Mouse (Mus musculus) retina, adult 2 months (tissue): ENCODE measurements at regions not wholly inside any gene's neighbourhood (a gene's known extent, or its start where the extent isn't known, plus 50 kb on each side); places are given as distances from the start of the nearest gene placed in this dataset.
A peak's percentile ranks its signal among the peaks of the same experiment; 100 is the strongest.

Source experiments
- DNase-seq: peaks from one replicate; pipeline ENCODE4 v3.0.0-alpha.2; 2012; ENCODE audit warnings: low read depth, low spot score

DNA sequence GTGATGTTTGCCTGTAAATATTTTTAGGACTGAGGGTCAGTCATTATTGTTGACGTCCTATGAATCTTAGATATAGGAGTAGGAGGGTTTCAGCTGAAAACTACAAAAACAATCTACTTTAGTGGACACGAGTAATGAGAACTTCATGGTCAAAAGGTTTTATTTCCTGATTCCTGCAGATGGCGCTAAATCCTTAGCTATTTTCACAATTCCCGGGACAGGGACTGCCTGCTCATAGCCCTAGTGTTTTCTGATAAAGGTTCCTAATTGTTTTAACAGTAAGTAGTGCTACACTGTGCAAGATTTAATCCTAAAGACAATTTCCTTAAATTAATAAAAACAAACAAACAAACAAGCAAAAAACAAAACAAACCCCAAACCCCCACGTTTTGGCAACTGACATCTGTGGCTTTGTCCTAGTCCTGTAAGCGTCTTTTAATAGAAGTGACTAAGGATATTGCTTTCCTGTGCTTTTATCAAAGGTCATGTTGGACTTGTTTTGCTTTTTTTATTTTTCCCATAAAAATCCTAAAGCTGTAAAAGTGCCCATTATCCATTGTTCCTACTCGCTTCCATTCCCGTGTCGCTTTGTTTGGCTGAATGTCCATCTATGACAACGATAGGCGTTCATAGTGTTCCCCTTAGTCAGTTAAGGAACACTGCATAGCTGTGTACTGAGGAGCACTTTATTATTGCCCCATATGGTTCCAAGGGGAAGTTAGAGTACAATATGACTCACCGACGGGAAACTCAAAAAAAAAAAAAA, 53.5 kb upstream of the Akr1e1 start:
- DNase-seq, result peak; percentile 25
